Mouse (Mus musculus) G1E (cell line): ENCODE measurements around the gene Elovl6. TPM values are rescaled to one million over a fixed set of nuclear protein-coding genes. Genes with fewer than 3 reads are reported as not detected.

Source experiments
- ATAC-seq: 2 replicates; pipeline ENCODE4 v1.8.0; 2016; ENCODE audit warnings: mild to moderate bottlenecking; ENCODE audit not compliant: insufficient number of reproducible peaks, poor library complexity, low FRiP score, severe bottlenecking; ENCODE audit errors: extremely low read depth
- DNase-seq: peaks from one replicate; pipeline ENCODE4 v3.0.0; 2012; ENCODE audit warnings: low spot score
- H3K27me3 ChIP-seq: 2 replicates; pipeline ENCODE4 v1.6.1; 2012; ENCODE audit warnings: mild to moderate bottlenecking, low read length, inconsistent platforms; ENCODE audit not compliant: insufficient read depth
- H3K36me3 ChIP-seq: replicated peaks from 2 replicates; pipeline ENCODE3; 2012; ENCODE audit warnings: mild to moderate bottlenecking, inconsistent platforms
- H3K4me1 ChIP-seq: 2 replicates; pipeline ENCODE4 v1.6.1; 2012; ENCODE audit warnings: low read depth, low read length, inconsistent platforms, mixed read lengths; ENCODE audit not compliant: insufficient read depth
- H3K4me3 ChIP-seq: 2 replicates; pipeline ENCODE4 v1.5.1; 2012; ENCODE audit warnings: low read depth, mild to moderate bottlenecking, inconsistent platforms, low read length, moderate library complexity, mixed read lengths
- H3K9me3 ChIP-seq: replicated peaks from 2 replicates; pipeline ENCODE4 v1.6.1; 2012; ENCODE audit warnings: inconsistent platforms
- CTCF ChIP-seq: IDR thresholded peaks from 2 replicates; pipeline ENCODE4 v1.5.1; 2012; ENCODE audit warnings: low read depth, low read length, inconsistent platforms, mixed read lengths
- GATA1 ChIP-seq: IDR thresholded peaks from 2 replicates; pipeline ENCODE4 v1.6.1; 2012; ENCODE audit warnings: borderline replicate concordance, low read length, inconsistent platforms, mixed read lengths
- GATA2 ChIP-seq: IDR thresholded peaks from 2 replicates; pipeline ENCODE4 v1.6.1; 2012; ENCODE audit warnings: low read depth, low read length, inconsistent platforms, borderline replicate concordance
- POLR2AphosphoS5 ChIP-seq: IDR thresholded peaks from 2 replicates; pipeline ENCODE4 v1.6.1; 2012; ENCODE audit warnings: low read depth, low read length, inconsistent platforms; ENCODE audit not compliant: insufficient replicate concordance
- TAL1 ChIP-seq: conservative IDR thresholded peaks from 2 replicates; pipeline ENCODE4 v1.6.1; 2012; ENCODE audit warnings: low read depth, low read length, inconsistent platforms, mixed read lengths
- polyA plus RNA-seq: library from polyadenylated mRNA; stranded (reverse); fragments of >175 nt; gene quantifications from 2 replicates; pipeline ENCODE4 v1.2.3, GENCODE M21; 2012
- total RNA-seq, 2 experiments: library from RNA; stranded (forward) in 1 of 2; stranded (reverse) in 1 of 2; fragments of 200-1000 nt in 1 of 2; fragments of >200 nt in 1 of 2; fragmentation: Nextera tagmentation in 1 of 2; gene quantifications; 2 replicates each; pipeline ENCODE4 v1.2.3; 2014 to 2017

Elovl6 gene
- total and polyA plus RNA-seq, 3 experiments, result 2.3 to 20.4 (median 20.4) TPM

GRCm38 (mm10) chr3:129575086-129575485 is 42.9 kb downstream of the Elovl6 start:
- ATAC-seq (no peak), DNase-seq (no peak)
- H3K36me3 ChIP-seq, result peaks cover 79% of the 10 kb centered on the region
- H3K9me3 ChIP-seq, result no peaks in the 10 kb centered on the region
- TF ChIP-seq POLR2AphosphoS5, result no peak
- TF ChIP-seq CTCF, result no peak
- no peak for TF ChIP-seq TAL1
- TF ChIP-seq GATA1, result no peak
- TF ChIP-seq GATA2, result no peak
- no peaks in the 10 kb centered on the region for H3K27me3 ChIP-seq
- peaks cover 9% of the 10 kb centered on the region for H3K4me1 ChIP-seq
- H3K4me3 ChIP-seq, result no peak overlapping the region

- no peaks in the 10 kb centered on the region for H3K9me3 ChIP-seq
- peaks cover 77% of the 10 kb centered on the region for H3K36me3 ChIP-seq
- H3K4me3 ChIP-seq, result no peak overlapping the region
- ATAC-seq, result no peak
- TF ChIP-seq CTCF (no peak), GATA1 (no peak), POLR2AphosphoS5 (no peak), TAL1 (no peak), GATA2 (no peak)
- H3K27me3 ChIP-seq, result no peaks in the 10 kb centered on the region
- no peak for DNase-seq
- H3K4me1 ChIP-seq, result peaks cover 9% of the 10 kb centered on the region
These were observed 44.4 kb downstream of the Elovl6 start for GRCm38 (mm10) chr3:129576522-129576921.

- no peak overlapping the region for H3K4me3 ChIP-seq
- TF ChIP-seq GATA1, result no peak
- no peak for TF ChIP-seq CTCF
- TF ChIP-seq POLR2AphosphoS5, result no peak
- TF ChIP-seq GATA2, result no peak
- peaks cover 2% of the 10 kb centered on the region; the same call in 1 of the 2 replicates for H3K4me1 ChIP-seq
- peaks cover 72% of the 10 kb centered on the region for H3K36me3 ChIP-seq
- H3K27me3 ChIP-seq, result no peaks in the 10 kb centered on the region
- no peak for DNase-seq
- H3K9me3 ChIP-seq, result no peaks in the 10 kb centered on the region
- no peak for ATAC-seq
These were observed 46.8 kb downstream of the Elovl6 start for GRCm38 (mm10) chr3:129578741-129579475.

- Histone ChIP-seq H3K4me1 (no peaks in the 10 kb centered on the region), H3K36me3 (peaks cover 69% of the 10 kb centered on the region), H3K27me3 (no peaks in the 10 kb centered on the region), H3K4me3 (no peak overlapping the region), H3K9me3 (no peaks in the 10 kb centered on the region)
- ATAC-seq (no peak), DNase-seq (no peak)
- TF ChIP-seq GATA2 (no peak), POLR2AphosphoS5 (no peak), GATA1 (no peak), CTCF (no peak), TAL1 (no peak)
These were observed 48.9 kb downstream of the Elovl6 start for GRCm38 (mm10) chr3:129581024-129581423.

- no peaks in the 10 kb centered on the region for H3K4me1 ChIP-seq
- no peak for DNase-seq
- H3K27me3 ChIP-seq, result no peaks in the 10 kb centered on the region
- no peak for TF ChIP-seq TAL1
- no peak for TF ChIP-seq GATA2
- no peak for TF ChIP-seq POLR2AphosphoS5
- no peak for TF ChIP-seq GATA1
- no peak for TF ChIP-seq CTCF
- no peaks in the 10 kb centered on the region for H3K9me3 ChIP-seq
- H3K36me3 ChIP-seq, result peaks cover 69% of the 10 kb centered on the region
- no peak overlapping the region for H3K4me3 ChIP-seq
- ATAC-seq, result no peak
These were observed 50.3 kb downstream of the Elovl6 start for GRCm38 (mm10) chr3:129582449-129582848.

GRCm38 (mm10) chr3:129583290-129583689 is 51.1 kb downstream of the Elovl6 start:
- Histone ChIP-seq H3K27me3 (no peaks in the 10 kb centered on the region), H3K36me3 (peaks cover 73% of the 10 kb centered on the region), H3K9me3 (no peaks in the 10 kb centered on the region), H3K4me1 (no peaks in the 10 kb centered on the region), H3K4me3 (no peak overlapping the region)
- DNase-seq (no peak), ATAC-seq (no peak)
- no peak for TF ChIP-seq CTCF
- no peak for TF ChIP-seq POLR2AphosphoS5
- no peak for TF ChIP-seq GATA1
- TF ChIP-seq GATA2, result no peak
- no peak for TF ChIP-seq TAL1
